Mouse (Mus musculus): Measurements from ENCODE around the gene Hist1h2be. TPM values are rescaled to one million over a fixed set of nuclear protein-coding genes. Genes with fewer than 3 reads are reported as not detected.
"Not testable (repeated sequence)": the region's sequence is repeated elsewhere in the genome, so short reads cannot be mapped to it uniquely, and the experiment has no call there.

The Hist1h2be gene
- polyA plus RNA-seq, 1 experiment: 2.7 TPM

DNA sequence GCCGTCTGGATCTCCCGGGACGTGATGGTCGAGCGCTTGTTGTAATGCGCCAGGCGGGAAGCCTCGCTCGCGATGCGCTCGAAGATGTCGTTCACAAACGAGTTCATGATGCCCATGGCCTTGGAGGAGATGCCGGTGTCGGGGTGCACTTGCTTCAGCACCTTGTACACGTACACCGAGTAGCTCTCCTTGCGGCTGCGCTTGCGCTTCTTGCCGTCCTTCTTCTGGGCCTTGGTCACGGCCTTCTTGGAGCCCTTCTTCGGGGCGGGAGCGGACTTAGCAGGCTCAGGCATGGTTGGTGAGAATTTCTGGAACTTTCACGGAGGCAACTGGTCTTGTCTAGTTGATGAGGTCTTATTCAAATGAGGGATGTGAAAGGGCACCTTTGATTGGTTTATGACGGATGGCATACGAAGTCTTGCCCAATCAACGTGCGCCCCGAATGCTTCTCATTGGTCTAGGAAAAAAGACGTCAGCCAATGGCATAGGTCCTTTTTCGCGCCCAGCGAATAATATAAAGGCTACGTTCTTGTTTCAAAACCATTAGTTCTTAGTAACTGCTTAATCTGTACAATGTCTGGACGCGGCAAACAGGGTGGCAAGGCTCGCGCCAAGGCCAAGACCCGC, 46.9 kb downstream of the Hist1h2be start, which contains the start of the genes Hist1h2bf and Hist1h2ad:
Gene Hist1h2bf (minus strand): TSS at position 299 of the 627 bp plus-strand sequence.
Gene Hist1h2ad (plus strand): TSS at position 484 of the 627 bp plus-strand sequence.
- 2% methylated on average over 42 of the region's 42 CpGs for WGBS
- peak; percentile 65 for DNase-seq
- not testable (repeated sequence) for H3K4me1 ChIP-seq (ENCODE audit: control insufficient read depth, insufficient read depth, low read length)
- peak; percentile 33; the same call in 1 of the 2 replicates for TF ChIP-seq POLR2A (IDR thresholded peaks at IDR 0.05; ENCODE audit: borderline replicate concordance, extremely low read depth, low read depth, low read length)
- H3K4me3 ChIP-seq (replicated peaks; ENCODE audit: extremely low read depth, low read depth, low read length): peak within 1 kb of the TSS; percentile 49

DNA sequence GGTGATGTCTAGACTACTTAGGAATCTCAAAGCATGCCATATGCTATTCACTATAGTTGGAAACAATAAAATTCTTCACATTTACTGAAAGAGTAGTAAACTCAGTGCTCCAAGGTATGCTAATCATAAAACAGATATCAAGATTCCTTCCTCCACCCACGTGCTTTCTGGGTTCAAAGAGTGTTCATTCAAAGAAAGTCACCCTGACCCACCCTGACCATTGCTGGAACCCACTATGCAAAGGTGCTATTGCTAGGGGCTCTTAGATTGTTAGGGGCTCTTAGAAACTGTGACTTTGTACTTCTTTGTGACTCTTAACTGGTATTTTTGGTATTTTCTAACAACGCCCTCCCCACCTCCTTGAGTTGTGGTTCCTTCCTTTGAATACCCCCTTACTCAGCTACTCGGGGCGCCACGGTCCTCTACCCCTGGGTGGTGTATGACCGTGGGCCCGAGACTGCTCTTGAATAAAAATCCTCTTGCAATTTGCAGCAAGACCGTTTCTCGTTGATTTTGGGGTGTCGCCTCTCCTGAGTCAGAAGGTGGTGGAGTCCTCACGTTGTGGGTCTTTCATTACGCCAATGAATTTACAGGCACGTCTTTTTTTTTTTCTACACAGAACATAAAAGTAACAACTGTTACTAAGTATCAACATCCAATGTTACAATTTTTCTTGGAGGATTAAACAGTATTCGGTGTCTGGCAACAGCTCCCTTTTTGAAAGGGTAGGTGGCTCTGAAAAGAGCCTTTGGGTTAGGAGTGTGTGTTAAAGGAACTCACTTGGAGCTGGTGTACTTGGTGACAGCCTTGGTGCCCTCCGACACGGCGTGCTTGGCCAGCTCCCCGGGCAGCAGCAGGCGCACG, 47.7 kb downstream of the Hist1h2be start:
- not testable (repeated sequence) for DNase-seq; H3K4me3 ChIP-seq (replicated peaks; ENCODE audit: extremely low read depth, low read depth, low read length); H3K4me1 ChIP-seq (ENCODE audit: control insufficient read depth, insufficient read depth, low read length)
- 11% methylated on average over 20 of the region's 20 CpGs for WGBS

DNA sequence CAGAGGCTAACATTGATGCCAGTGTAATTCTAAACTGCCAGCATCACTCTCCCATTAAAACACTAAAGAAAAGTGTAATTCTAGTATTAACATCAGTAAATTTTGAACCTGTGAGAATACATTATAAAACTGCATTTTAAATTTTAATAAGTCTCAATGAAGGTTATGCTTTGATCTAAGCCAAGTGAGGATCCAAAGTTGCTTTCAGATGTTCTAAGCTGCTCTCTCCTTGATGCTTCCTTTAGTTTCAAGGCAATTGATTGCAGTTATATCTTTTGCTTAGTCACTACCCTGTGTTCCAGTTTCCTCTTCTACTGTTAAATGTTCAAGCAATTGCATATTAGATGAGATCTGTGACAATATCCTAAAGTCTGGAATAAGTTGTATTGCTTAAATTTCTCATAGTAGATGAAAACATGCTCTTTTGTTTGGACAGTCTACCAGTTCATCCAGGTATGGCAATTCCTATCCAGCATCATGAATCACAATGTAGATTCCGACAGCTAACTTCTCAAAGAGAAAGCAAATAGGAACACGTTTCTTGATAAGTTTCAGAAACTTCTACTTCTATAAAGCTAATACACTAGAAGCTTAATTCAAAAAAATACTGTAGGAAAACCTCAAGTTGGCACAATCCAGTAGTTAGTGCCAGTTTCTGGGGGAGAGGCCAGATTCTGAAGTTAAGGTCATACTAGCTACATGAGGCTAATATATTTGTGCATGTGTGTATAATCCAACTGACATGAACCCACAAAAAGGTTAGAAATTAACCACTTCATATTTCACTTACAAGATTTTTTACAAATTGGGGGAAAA, 48.5 kb downstream of the Hist1h2be start:
- Histone ChIP-seq H3K4me1 (ENCODE audit: control insufficient read depth, insufficient read depth, low read length) (no peaks in the 10 kb centered on the region; the same call in 1 of the 2 replicates), H3K4me3 (replicated peaks; ENCODE audit: extremely low read depth, low read depth, low read length) (peak overlapping the region; percentile 28)
- no peak for DNase-seq
- 26% methylated on average over 2 of the region's 2 CpGs for WGBS
- TF ChIP-seq CTCF (IDR thresholded peaks at IDR 0.05; ENCODE audit: insufficient read depth, low read length) (no peak), POLR2A (IDR thresholded peaks at IDR 0.05; ENCODE audit: borderline replicate concordance, extremely low read depth, low read depth, low read length) (no peak)

DNA sequence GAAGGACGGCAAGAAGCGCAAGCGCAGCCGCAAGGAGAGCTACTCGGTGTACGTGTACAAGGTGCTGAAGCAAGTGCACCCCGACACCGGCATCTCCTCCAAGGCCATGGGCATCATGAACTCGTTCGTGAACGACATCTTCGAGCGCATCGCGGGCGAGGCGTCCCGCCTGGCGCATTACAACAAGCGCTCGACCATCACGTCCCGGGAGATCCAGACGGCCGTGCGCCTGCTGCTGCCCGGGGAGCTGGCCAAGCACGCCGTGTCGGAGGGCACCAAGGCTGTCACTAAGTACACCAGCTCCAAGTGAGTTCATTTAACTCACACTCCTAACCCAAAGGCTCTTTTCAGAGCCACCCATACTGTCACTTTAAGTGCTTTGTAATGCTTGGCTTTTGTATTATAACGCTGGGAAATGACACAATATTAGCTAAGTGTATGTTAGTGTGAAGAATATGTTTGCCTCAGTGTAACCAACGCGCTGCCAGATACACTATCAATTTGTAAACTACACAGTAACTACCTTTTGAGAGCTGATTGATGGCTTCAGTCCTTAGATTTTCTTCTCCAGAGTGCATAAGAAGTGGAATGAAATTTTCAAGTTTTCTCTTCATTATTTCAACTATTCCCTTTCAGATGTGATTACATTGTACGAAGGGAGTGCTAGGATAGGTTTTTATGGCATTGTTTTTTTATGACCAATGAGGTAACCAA, 49.3 kb downstream of the Hist1h2be start:
- DNase-seq; H3K4me1 ChIP-seq (ENCODE audit: control insufficient read depth, insufficient read depth, low read length): not testable (repeated sequence)
- H3K4me3 ChIP-seq (replicated peaks; ENCODE audit: extremely low read depth, low read depth, low read length): peak overlapping the region; percentile 80
- under 1% methylated on average over 19 of the region's 34 CpGs for WGBS

DNA sequence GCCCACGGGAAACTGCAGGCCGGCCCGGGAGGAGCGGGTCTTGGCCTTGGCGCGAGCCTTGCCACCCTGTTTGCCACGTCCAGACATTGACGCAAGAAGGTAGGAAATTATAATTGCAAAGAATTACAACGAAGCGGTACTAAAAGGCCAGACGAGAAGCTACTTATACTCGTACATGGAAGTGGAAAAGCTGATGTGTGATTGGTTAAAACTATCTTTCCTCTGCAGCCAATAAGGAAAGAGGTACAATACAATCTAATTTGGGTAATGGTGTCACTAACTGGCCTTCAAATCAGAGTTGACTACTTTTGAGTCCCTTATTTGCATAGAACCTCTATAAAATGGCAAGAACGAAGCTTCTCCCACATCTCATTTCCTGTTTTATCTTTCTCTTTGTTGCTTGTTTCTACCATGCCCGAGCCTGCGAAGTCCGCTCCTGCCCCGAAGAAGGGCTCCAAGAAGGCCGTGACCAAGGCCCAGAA, 49.9 kb downstream of the Hist1h2be start, which contains the start of the genes Hist1h2ae and Hist1h2bg:
Gene Hist1h2ae (minus strand): TSS at position 199 of the 482 bp plus-strand sequence.
Gene Hist1h2bg (plus strand): TSS at position 375 of the 482 bp plus-strand sequence.
- peak; percentile 73 for DNase-seq
- TF ChIP-seq CTCF (IDR thresholded peaks at IDR 0.05; ENCODE audit: insufficient read depth, low read length): no peak
- peak; percentile 56; the same call in 1 of the 2 replicates for TF ChIP-seq POLR2A (IDR thresholded peaks at IDR 0.05; ENCODE audit: borderline replicate concordance, extremely low read depth, low read depth, low read length)
- H3K4me3 ChIP-seq (replicated peaks; ENCODE audit: extremely low read depth, low read depth, low read length): peak within 1 kb of the TSS; percentile 80

DNA sequence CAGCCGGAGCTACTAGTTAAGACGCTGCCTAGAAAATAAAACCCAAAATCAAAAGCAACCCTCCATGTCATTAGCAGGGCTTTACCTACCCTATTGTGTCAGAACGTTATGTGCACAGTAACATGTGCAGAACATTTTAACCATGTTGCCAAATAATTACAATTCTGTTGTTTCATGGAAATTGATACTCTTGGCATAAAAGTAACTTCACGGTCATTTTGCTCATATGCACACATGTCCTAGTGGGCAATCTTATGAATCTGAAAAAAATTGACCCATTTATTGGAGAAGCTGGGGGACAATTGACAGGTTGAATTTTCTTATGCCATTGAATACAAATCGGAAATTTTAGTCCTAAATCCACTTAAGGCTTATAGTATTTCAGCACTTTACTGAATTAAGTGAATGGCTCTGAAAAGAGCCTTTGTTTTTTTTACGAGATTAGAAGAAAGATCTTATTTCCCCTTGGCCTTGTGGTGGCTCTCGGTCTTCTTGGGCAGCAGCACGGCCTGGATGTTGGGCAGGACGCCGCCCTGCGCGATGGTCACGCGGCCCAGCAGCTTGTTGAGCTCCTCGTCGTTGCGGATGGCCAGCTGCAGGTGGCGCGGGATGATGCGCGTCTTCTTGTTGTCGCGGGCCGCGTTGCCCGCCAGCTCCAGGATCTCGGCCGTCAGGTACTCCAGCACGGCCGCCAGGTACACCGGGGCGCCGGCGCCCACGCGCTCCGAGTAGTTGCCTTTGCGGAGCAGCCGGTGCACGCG, 50.5 kb downstream of the Hist1h2be start:
- not testable (repeated sequence) for DNase-seq; H3K4me1 ChIP-seq (ENCODE audit: control insufficient read depth, insufficient read depth, low read length); H3K4me3 ChIP-seq (replicated peaks; ENCODE audit: extremely low read depth, low read depth, low read length)
- 1% methylated on average over 29 of the region's 41 CpGs for WGBS

More for the DNA sequence above, 49.9 kb downstream of the Hist1h2be start, which contains the start of the genes Hist1h2ae and Hist1h2bg:
- no peaks in the 10 kb centered on the region; the same call in 1 of the 2 replicates for H3K4me1 ChIP-seq (ENCODE audit: control insufficient read depth, insufficient read depth, low read length)
- WGBS: under 1% methylated on average over 18 of the region's 18 CpGs

DNA sequence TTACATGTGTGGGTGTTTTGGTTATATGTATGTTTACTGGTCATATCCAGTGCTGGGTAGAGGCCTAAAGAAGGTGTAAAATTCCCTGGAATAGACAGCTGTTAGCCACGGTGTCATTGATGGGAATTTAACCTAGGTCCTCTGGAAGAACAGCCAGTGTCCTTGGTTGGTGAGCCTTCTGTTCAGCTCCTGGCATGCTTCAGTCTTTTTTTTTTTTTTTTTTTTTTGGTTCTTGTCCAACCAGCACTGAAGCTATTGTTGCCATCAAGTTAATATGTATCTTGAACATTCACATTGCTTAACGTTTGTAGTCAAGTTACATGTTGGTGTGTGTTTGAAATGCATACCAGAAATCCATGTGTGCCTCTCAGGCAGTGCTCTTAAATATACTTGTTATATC, 56.4 kb downstream of the Hist1h2be start:
- no peak for DNase-seq

DNA sequence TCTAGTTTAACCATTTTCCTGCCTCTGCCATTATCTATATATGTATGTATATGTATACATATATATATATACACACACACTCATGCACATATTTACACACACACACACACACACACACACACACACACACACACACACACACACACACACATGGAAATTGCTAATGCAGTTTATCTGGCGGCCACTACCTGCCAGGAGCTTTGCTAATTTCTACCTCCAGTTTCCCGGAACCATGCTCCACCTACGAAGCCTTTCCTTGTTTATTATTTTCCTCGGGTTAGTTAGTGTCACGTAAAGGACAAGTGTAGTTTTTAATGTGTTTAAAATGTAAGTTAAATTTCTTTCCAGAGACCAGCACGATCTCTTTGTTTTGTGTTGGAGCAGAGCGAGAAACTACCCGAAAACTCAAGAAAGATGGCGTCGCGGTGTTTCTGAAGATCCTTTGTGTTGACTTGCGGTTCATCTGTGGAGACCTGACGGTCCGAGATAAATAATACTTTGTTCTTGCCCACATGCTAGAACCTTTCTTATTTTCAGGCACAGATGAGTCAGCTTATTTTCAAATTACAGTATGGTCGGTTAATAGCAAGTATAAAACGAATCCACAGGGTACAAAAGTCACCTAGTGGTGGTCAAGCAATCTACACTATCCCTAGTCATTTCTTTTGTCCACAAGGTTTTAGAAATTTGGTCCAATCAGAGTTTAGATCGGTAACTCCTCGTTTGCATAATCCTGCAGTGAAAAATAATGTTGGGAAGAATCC, 58.0 kb downstream of the Hist1h2be start:
- 2% methylated on average over 18 of the region's 18 CpGs for WGBS
- Histone ChIP-seq H3K4me3 (replicated peaks; ENCODE audit: extremely low read depth, low read depth, low read length) (peak overlapping the region; percentile 65), H3K4me1 (ENCODE audit: control insufficient read depth, insufficient read depth, low read length) (no peaks in the 10 kb centered on the region; the same call in 1 of the 2 replicates)
- DNase-seq: no peak
- TF ChIP-seq POLR2A (IDR thresholded peaks at IDR 0.05; ENCODE audit: borderline replicate concordance, extremely low read depth, low read depth, low read length) (peak; percentile 26; the same call in 1 of the 2 replicates), CTCF (IDR thresholded peaks at IDR 0.05; ENCODE audit: insufficient read depth, low read length) (peak; percentile 19; the same call in 1 of the 2 replicates)

More for the DNA sequence above, 56.4 kb downstream of the Hist1h2be start:
- 74% methylated on average over 2 of the region's 2 CpGs for WGBS
- H3K4me1 ChIP-seq (ENCODE audit: control insufficient read depth, insufficient read depth, low read length): no peaks in the 10 kb centered on the region; the same call in 1 of the 2 replicates
- H3K4me3 ChIP-seq (replicated peaks; ENCODE audit: extremely low read depth, low read depth, low read length): no peak overlapping the region
- no peak for TF ChIP-seq POLR2A (IDR thresholded peaks at IDR 0.05; ENCODE audit: borderline replicate concordance, extremely low read depth, low read depth, low read length)
- TF ChIP-seq CTCF (IDR thresholded peaks at IDR 0.05; ENCODE audit: insufficient read depth, low read length): no peak

Measured in lung, adult 2 months (tissue).